Mouse (Mus musculus) retina, adult 2 months (tissue): ENCODE results near the gene Kcnmb1.

Experiments used
- DNase-seq: peaks from one replicate; pipeline ENCODE4 v3.0.0-alpha.2; 2012; ENCODE audit warnings: low read depth, low spot score

The Kcnmb1 gene

DNA sequence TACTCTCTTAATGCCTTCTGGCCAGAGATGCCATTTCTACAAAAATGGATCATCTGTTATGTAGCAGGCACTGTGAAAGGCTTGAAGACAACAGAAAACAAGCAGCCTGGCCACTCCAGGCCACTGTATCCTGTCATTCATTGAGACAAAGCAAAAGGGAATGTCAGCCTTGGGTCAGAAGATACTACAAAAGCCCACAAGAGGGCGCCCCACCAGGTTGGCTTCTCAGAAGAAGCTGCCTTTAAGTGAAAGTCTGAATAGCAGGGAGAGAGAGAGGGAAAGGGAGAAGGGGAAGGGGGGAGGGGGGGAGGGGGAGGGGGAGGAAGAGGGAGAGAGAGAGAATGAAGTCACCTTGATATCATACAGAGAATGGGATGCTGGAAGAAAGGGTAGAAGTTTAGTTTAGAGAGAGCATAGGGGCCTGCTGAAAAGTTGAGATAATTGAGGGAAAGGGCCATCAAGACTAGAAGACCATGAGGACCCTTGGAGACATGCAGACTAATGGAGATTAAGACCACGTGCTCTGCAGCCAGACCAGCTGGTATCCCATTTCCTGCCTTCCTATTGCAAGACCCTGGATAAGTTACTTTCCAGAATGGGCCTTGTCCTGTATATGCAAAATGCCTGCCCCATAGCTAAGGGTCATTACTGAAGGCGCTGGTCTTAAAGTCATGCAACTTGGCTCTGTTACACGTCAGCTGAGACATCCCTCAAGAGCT is 18.6 kb upstream of the Kcnmb1 start:
- no peak for DNase-seq

GRCm38 (mm10) chr11:33944786-33945328 is 18.0 kb upstream of the Kcnmb1 start:
- no peak for DNase-seq

- no peak for DNase-seq
Observed at GRCm38 (mm10) chr11:33946501-33946900, 16.3 kb upstream of the Kcnmb1 start.

DNA sequence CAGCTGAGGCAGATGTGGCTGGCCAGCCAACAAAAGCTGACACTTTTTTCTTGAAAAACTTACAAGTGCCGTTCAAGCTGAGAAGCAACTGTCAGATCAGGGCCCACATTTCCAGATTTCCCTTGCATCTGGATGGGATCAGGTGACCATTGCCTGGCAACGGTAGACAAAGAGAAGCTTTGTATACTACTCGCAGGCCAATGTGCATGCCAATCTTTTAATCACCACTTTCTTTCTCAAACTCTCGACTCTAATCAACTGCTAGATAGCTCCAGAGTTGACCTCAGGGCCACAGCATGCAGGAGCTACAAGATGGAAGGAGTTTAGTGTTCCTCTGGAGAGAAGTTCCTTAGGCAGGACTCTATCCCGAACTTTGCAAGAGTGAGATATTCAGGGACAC is 11.7 kb upstream of the Kcnmb1 start:
- DNase-seq: no peak

GRCm38 (mm10) chr11:33951684-33952625 is 10.9 kb upstream of the Kcnmb1 start:
- no peak for DNase-seq

DNA sequence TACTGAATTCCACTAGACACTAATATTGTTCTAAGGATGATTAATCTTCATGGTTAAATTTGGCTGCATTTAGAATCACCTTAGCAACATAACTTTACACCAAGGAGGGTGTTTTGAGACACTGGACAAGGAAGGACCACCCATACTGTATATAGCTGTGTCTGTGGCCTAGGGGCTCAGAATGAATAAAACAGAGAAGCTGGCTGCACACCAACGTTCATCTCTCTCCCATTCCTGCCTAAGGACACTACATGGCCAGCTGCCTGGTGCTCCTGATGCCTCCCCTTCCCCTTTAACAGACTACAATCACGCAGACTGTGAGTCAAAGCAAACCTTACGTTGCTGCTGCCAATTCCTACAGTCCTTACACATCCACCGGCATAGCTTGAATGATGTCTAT is 6.8 kb upstream of the Kcnmb1 start:
- DNase-seq: no peak

DNA sequence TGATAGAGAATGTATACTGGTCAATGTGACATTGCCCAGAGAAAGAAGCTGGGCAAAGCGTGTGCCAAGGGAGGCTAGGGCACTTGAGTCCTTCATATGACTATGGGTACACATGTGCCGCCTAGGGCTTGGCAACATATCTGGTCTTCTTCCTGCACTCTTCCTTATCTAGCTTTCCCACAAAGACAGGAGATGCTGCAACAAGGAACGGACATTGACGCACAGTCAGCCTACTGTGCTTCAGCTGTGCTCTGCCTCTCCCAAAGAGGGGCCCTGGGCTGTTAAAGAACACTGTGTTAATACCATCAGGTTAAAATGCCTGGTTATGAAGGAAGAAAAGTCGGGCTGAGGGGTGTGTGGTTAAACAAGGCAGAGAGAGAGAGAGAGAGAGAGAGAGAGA is 6.2 kb upstream of the Kcnmb1 start:
- DNase-seq: no peak

DNA sequence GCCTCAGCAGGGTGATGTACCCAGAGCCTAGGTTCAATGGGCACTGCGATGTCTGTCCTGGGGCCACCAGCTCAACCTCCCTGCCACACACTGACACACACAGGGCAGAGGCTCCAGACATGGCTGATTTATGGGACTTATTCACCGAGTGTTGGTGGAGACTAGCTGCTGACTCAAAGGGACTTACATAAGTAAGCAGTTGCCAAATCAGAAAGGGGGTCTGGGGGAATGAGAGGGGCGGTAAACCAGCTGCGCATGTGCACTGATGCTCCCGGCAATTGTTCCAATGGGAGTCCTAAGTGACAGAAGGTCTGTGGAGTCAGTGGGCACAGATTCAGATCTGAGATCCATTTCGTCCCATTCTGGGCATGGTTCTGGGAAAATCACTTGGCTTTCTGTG is 5.2 kb upstream of the Kcnmb1 start:
- no peak for DNase-seq

DNA sequence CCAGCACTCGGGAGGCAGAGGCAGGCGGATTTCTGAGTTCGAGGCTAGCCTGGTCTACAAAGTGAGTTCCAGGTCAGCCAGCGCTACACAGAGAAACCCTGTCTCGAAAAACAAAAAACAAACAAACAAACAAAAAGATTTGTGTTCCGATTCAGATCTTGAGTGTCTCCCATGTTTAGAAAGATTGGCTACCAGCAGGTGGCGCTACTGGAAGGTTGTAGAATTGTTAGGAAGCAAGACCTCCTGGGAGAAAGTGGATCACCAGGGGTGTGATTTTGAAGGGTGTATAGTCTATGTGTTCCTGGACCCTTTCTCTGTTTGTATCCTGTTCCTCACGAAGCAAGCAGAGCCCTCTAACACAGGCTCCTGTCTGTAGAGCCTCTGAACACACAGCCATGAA is 4.1 kb upstream of the Kcnmb1 start:
- no peak for DNase-seq

GRCm38 (mm10) chr11:33962178-33962577 is 635 bp upstream of the Kcnmb1 start:
- DNase-seq: no peak

DNA sequence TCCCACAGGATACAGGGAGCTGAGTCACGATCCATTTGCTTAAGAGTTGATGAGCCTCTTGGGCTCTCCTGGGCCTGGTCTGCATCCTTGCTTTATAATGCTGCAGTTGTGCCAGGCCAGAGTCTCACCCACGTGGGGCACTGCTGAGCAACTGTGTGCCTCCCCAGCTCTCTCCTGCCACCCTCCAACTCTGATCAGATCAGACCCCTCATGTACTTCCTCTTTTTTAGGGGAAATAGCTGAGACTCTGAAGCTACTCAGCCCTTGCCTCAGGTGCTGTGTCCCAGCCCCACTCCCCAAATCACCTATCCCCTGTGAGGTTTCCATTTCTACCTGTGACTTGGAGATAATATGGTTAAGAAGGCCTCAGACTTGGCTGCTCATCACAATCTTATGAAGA is 2.6 kb downstream of the Kcnmb1 start:
- DNase-seq: no peak

- no peak for DNase-seq
Observed at GRCm38 (mm10) chr11:33967708-33968107, 4.9 kb downstream of the Kcnmb1 start.

- DNase-seq: no peak
Observed at GRCm38 (mm10) chr11:33969199-33969598, 6.4 kb downstream of the Kcnmb1 start.

- no peak for DNase-seq
Observed at GRCm38 (mm10) chr11:33972114-33972513, 9.3 kb downstream of the Kcnmb1 start.

GRCm38 (mm10) chr11:33974341-33975040 is 11.7 kb downstream of the Kcnmb1 start:
- DNase-seq: no peak

DNA sequence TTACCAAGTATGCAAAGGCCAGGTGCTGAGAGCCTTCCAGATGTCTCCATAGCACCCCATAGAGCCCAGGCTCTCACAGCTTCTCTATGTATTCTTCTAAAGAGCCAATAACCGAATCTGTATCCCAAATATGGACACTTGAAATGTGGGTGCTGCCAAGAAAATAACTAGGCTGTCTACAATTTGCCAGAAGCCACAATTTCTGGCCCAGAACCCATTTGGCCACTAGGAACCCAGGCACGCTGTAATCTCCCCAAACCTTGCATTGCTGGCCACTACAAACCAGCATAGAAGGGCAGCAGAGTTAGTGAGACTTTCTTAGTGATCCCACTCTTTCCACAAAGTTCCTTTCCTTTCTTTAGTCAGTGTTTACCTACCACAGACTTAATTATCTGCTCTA is 12.3 kb downstream of the Kcnmb1 start:
- DNase-seq: no peak

DNA sequence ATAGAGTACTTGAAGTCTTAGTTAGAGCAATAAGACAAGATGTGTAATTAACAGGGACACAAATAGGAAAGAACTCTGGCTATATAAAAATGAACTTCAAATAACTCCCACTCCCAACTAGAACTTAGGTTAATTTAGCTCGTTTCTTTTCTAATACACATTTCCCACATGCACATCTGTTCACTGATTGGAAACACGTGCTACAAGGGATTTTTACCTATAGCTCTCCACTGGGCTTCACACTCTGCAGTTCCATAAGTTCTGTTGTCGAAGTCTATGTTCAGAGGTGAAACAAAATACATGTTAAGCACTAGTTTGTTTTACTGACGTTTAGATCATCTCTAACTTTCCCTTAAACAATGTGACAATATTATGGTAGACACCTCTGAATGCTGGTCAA is 17.3 kb downstream of the Kcnmb1 start:
- no peak for DNase-seq

DNA sequence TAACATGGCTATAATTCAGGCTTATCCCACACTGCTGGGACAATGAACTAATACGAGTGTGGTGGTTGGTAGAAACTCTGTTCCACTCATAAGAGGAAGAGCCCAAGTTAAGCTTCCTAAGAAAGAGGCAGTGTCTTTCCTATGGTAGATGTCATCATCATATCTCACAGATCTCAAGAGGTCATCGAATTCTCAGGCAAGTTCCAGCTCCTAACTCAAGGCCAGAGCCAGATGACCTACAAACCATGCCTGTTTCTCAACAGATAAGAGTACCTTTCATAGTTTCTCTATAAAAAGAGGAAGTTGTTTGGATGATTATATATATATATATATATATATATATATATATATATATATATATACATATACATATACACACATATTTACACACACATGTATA is 23.7 kb downstream of the Kcnmb1 start:
- DNase-seq: no peak

DNA sequence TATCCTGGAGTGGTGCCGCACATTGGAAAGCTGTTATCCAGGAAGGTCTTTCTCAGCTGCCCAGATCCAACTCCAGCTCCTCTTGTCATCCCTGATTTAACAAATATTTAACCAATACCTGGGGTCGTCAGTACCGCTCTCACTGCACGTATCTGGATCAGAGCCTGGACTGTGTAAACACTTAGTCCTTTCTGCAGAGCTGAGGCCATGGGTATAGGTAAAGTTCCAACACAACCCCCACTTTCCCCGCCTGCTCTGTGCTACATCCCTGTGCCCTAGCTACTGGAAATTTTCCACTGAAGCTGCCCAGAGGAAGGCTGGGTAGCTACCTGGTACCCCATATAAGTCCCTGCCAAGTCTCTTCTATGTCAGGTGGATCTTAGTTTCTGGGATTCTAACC is 27.2 kb downstream of the Kcnmb1 start:
- DNase-seq: no peak

GRCm38 (mm10) chr11:33992938-33993337 is 30.1 kb downstream of the Kcnmb1 start, which contains the start of gene Kcnip1:
Gene Kcnip1, minus strand, starts transcription at chr11:33993152.
- DNase-seq: no peak

- DNase-seq: no peak
Observed at GRCm38 (mm10) chr11:33993496-33993895, 30.7 kb downstream of the Kcnmb1 start.

DNA sequence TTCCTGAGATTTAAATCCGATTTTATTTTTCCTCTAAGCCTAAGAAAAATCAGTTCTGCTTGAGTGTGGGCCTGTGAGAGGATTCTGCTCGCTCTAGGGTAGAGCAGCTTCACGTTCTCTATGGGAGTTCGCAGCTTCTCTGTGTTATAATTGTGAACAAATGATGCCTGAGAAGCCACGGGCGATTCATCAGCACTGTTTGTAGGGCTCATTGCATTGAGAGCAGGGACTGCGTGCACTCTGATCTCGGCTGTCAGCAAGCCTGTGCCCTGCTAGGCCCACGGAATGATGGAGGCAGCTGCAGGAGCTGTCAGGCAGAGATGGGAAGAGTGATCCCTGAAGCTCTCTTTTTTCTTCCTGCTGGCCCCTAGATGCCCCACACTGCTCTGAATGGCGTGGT is 35.4 kb downstream of the Kcnmb1 start:
- no peak for DNase-seq
